ENCODE assay signal across 8 mouse cellular contexts in the genomic region with DNA sequence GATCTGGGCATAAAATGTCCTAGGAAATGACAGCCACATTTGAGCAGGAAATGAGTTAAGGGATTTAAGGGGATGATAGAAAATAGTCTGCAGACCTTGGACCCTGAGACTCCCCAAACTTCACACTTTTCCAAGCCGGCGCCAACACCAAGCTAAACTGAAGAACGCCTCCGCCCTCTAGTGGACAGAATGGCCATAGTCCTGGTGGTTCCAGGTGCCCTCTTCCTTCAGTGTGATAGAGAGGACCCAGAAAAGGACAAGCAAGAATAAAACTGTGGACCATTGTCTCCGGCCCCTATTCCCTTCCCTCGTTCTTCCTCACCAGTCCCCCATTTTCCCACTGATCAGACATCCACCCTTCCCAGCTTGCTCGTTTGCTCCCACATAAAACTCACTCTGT.
A peak's percentile ranks its signal among the peaks of the same experiment; 100 is the strongest.
DNase-seq lines count a peak whose midpoint lies in the region; ATAC-seq and TF ChIP-seq lines count a peak whose summit lies in the region.

No protein-coding gene starts in this region.

- H3K27me3 ChIP-seq in MEL (ENCODE audit: control insufficient read depth in 1 of 2, insufficient read depth in 2 of 2, low read length in 2 of 2), result no peaks in the 10 kb centered on the region
- H3K27me3 ChIP-seq in forebrain, embryonic 10.5 days (ENCODE audit: poor library complexity, severe bottlenecking), result 0 out of 2 replicates have a peak, but pooled peaks cover 5% of the 10 kb centered on the region
- H3K27me3 ChIP-seq in liver, embryonic 15.5 days, result no peaks in the 10 kb centered on the region
- H3K27me3 ChIP-seq in neural tube, embryonic 12.5 days (replicated peaks), result no peaks in the 10 kb centered on the region

- H3K9me3 ChIP-seq in MEL (replicated peaks; ENCODE audit: insufficient read depth, low read length), result no peaks in the 10 kb centered on the region
- H3K9me3 ChIP-seq in forebrain, embryonic 10.5 days, result peaks cover 14% of the 10 kb centered on the region; the same call in 1 of the 2 replicates
- no peaks in the 10 kb centered on the region for H3K9me3 ChIP-seq in liver, embryonic 15.5 days (replicated peaks)
- H3K9me3 ChIP-seq in neural tube, embryonic 12.5 days, result no peaks in the 10 kb centered on the region; the same call in 1 of the 2 replicates

- H3K4me2 ChIP-seq in liver, embryonic 15.5 days, result peak overlapping the region; percentile 63
- peak overlapping the region; percentile 63 for H3K4me2 ChIP-seq in neural tube, embryonic 12.5 days (replicated peaks)

- peak; percentile 91 to 97 (median 94) for TF ChIP-seq CTCF in MEL (IDR thresholded peaks at IDR 0.05 in 2 of 3, conservative IDR thresholded peaks at IDR 0.05 in 1 of 3; ENCODE audit: control insufficient read depth in 1 of 3, insufficient read depth in 1 of 3, low read depth in 2 of 3, low read length in 3 of 3, poor library complexity in 1 of 3, severe bottlenecking in 1 of 3)

- TF ChIP-seq POLR2A in MEL (IDR thresholded peaks at IDR 0.05; ENCODE audit: control insufficient read depth in 1 of 2, insufficient read depth in 1 of 2, low read depth in 1 of 2, low read length in 2 of 2, poor library complexity in 1 of 2), result no peak

- no peaks in the 10 kb centered on the region for H3K36me3 ChIP-seq in MEL (ENCODE audit: control insufficient read depth in 1 of 2, insufficient read depth in 2 of 2, low read length in 2 of 2)
- H3K36me3 ChIP-seq in forebrain, embryonic 10.5 days (replicated peaks), result peaks cover 2% of the 10 kb centered on the region
- no peaks in the 10 kb centered on the region for H3K36me3 ChIP-seq in liver, embryonic 15.5 days (replicated peaks)
- peaks cover 2% of the 10 kb centered on the region for H3K36me3 ChIP-seq in neural tube, embryonic 12.5 days

- H3K9ac ChIP-seq in MEL (ENCODE audit: control insufficient read depth, low read depth, low read length, poor library complexity, severe bottlenecking), result no peak overlapping the region
- H3K9ac ChIP-seq in liver, embryonic 15.5 days, result no peak overlapping the region
- 0 out of 2 replicates have a peak overlapping the region, but pooled peaks have one; percentile 9 for H3K9ac ChIP-seq in neural tube, embryonic 12.5 days

- TF ChIP-seq EP300 in MEL (IDR thresholded peaks at IDR 0.05; ENCODE audit: low read depth in 1 of 2, low read length in 2 of 2), result no peak

- peak; percentile 80 for DNase-seq in MEL (ENCODE audit: low read depth, low spot score)
- DNase-seq in c-Kit-positive CD71-positive TER-119-negative erythroid progenitor cells, embryonic 14.5 days (ENCODE audit: low read depth), result peak; percentile 47
- peak; percentile 76 for DNase-seq in forebrain, embryonic 10.5 days (ENCODE audit: extremely low spot score, low spot score)
- DNase-seq in heart, postnatal 14 days, result peak; percentile 65 to 80
- DNase-seq in kidney, postnatal 4 days, result peak; percentile 88
- DNase-seq in thymus, postnatal 14 days, result peak; percentile 60

- ATAC-seq in liver, embryonic 15.5 days (ENCODE audit: insufficient read depth), result 0 out of 2 replicates have a peak, but pooled peaks have one; percentile 27
- ATAC-seq in neural tube, embryonic 12.5 days (ENCODE audit: low FRiP score, low read depth), result peak; percentile 73; the same call in 1 of the 2 replicates

- no peak; the same call in none of the 2 replicates for TF ChIP-seq RAD21 in MEL (IDR thresholded peaks at IDR 0.05; ENCODE audit: low read depth, low read length)

- WGBS in forebrain, embryonic 10.5 days, result 4% methylated on average over 7 of the region's 7 CpGs
- WGBS in liver, embryonic 15.5 days (ENCODE audit: insufficient replicate concordance), result 5% methylated on average over 7 of the region's 7 CpGs
- WGBS in neural tube, embryonic 12.5 days, result 6% methylated on average over 7 of the region's 7 CpGs

- H3K27ac ChIP-seq in MEL (ENCODE audit: control insufficient read depth, low read depth, low read length), result no peak overlapping the region
- no peak overlapping the region for H3K27ac ChIP-seq in forebrain, embryonic 10.5 days
- no peak overlapping the region for H3K27ac ChIP-seq in liver, embryonic 15.5 days (replicated peaks)
- H3K27ac ChIP-seq in neural tube, embryonic 12.5 days, result no peak overlapping the region

- 0 out of 4 replicates have a peak, but pooled peaks cover 0 to 8% of the 10 kb centered on the region in 2 experiments for H3K4me1 ChIP-seq in MEL (ENCODE audit: control insufficient read depth in 1 of 2, insufficient read depth in 2 of 2, low read length in 2 of 2)
- H3K4me1 ChIP-seq in forebrain, embryonic 10.5 days, result peaks cover 17% of the 10 kb centered on the region
- peaks cover 15% of the 10 kb centered on the region for H3K4me1 ChIP-seq in liver, embryonic 15.5 days (replicated peaks)
- peaks cover 6% of the 10 kb centered on the region; the same call in 1 of the 2 replicates for H3K4me1 ChIP-seq in neural tube, embryonic 12.5 days

- no peaks in the 10 kb centered on the region for H3K79me2 ChIP-seq in MEL (ENCODE audit: control insufficient read depth, insufficient read depth, low read length, poor library complexity)

- H3K4me3 ChIP-seq in MEL (ENCODE audit: control insufficient read depth in 1 of 2, insufficient read depth in 1 of 2, low read depth in 2 of 2, low read length in 2 of 2), result no peak overlapping the region
- peak overlapping the region; percentile 47 for H3K4me3 ChIP-seq in forebrain, embryonic 10.5 days
- H3K4me3 ChIP-seq in liver, embryonic 15.5 days (replicated peaks), result peak overlapping the region; percentile 22; the same call in 1 of the 2 replicates
- no peak overlapping the region for H3K4me3 ChIP-seq in neural tube, embryonic 12.5 days

- intact Hi-C loops in heart, postnatal 14 days (cut with DNase I), result loop anchor here (2.0 to 10.0 kb wide), 3 partner anchors 244 to 1136 kb away; a partner anchor contains a TSS

TF ChIP-seq in MEL, 35 proteins besides CTCF, POLR2A, EP300 and RAD21:
- TF ChIP-seq SMC3 (IDR thresholded peaks at IDR 0.05; ENCODE audit: low read depth, low read length) (peak; percentile 93), ZC3H11A (IDR thresholded peaks at IDR 0.05; ENCODE audit: low read depth, low read length) (peak; percentile 90), RCOR1 (IDR thresholded peaks at IDR 0.05; ENCODE audit: low read depth, low read length) (no peak)

Comparison
In these comparisons a context has a peak if more than half of its experiments do, and no peak if none do; other contexts are left out.
1. H3K4me3 ChIP-seq: peak in forebrain, embryonic 10.5 days (single experiment) and liver, embryonic 15.5 days (single experiment); none in MEL (0 of 2) and neural tube, embryonic 12.5 days (single experiment).
2. Peak in every context shown above with its lines, with median percentiles within 50 percentile points of each other: DNase-seq.